Mouse (Mus musculus): ENCODE measurements around the gene Draxin. TPM values are rescaled to one million over a fixed set of nuclear protein-coding genes. Genes with fewer than 3 reads are reported as not detected.

The Draxin gene
- total and polyA plus RNA-seq, 2 experiments from 2014 or later = 0.01 TPM; not detected in 1

GRCm38 (mm10) chr4:148101801-148102527 is 28.5 kb downstream of the Draxin start:
- H3K27ac ChIP-seq (ENCODE audit: low read depth) = no peak overlapping the region
- peak; percentile 64 for ATAC-seq (ENCODE audit: insufficient read depth, low read depth)
- no peaks in the 10 kb centered on the region for H3K9me3 ChIP-seq (replicated peaks; ENCODE audit: control insufficient read depth, low read length)
- no peaks in the 10 kb centered on the region for H3K4me1 ChIP-seq (ENCODE audit: control insufficient read depth, insufficient read depth)
- TF ChIP-seq CTCF (IDR thresholded peaks at IDR 0.05; ENCODE audit: low read depth) = peak; percentile 67
- TF ChIP-seq EP300 (IDR thresholded peaks at IDR 0.05; ENCODE audit: low read depth) = no peak
- DNase-seq (ENCODE audit: low spot score) = peak; percentile 56
- H3K27me3 ChIP-seq (ENCODE audit: control insufficient read depth, insufficient read depth, low read length) = 0 out of 2 replicates have a peak, but pooled peaks cover 5% of the 10 kb centered on the region
- H3K36me3 ChIP-seq (replicated peaks; ENCODE audit: control insufficient read depth, insufficient read depth, low read length) = no peaks in the 10 kb centered on the region
- H3K4me3 ChIP-seq (ENCODE audit: low read depth, low read length) = peak overlapping the region; percentile 26
- peak overlapping the region; percentile 60 for H3K4me2 ChIP-seq (ENCODE audit: low read depth, low read length)
- WGBS = 16% methylated on average over 29 of the region's 29 CpGs
- 0 out of 2 replicates have a peak overlapping the region, but pooled peaks have one; percentile 34 for H3K9ac ChIP-seq (replicated peaks; ENCODE audit: low read depth, low read length)

DNA sequence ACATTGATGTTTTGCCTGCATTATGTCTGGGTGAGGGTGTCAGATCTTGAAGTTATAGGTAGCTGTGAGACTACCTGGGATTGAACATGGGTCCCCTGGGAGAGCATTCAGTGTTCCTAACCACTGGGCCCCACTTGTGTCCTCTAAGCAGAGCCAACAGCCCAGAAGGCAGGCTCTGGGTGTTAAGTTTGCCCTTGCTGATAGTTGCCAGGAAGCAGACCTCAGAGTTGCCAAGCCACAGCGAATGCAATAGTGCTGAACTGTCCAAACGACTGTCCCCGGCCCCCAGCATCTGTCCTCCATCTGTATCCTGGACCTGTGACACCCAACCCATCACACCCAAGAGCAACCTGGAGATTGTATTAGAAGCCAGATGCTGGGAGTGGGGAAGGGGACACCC is 31.8 kb downstream of the Draxin start:
- ATAC-seq (ENCODE audit: insufficient read depth, low read depth) (no peak), DNase-seq (ENCODE audit: low spot score) (no peak)
- Histone ChIP-seq H3K27me3 (ENCODE audit: control insufficient read depth, insufficient read depth, low read length) (0 out of 2 replicates have a peak, but pooled peaks cover 5% of the 10 kb centered on the region), H3K27ac (ENCODE audit: low read depth) (no peak overlapping the region), H3K4me3 (ENCODE audit: low read depth, low read length) (no peak overlapping the region), H3K9me3 (replicated peaks; ENCODE audit: control insufficient read depth, low read length) (no peaks in the 10 kb centered on the region), H3K9ac (replicated peaks; ENCODE audit: low read depth, low read length) (no peak overlapping the region), H3K36me3 (replicated peaks; ENCODE audit: control insufficient read depth, insufficient read depth, low read length) (no peaks in the 10 kb centered on the region), H3K4me1 (ENCODE audit: control insufficient read depth, insufficient read depth) (no peaks in the 10 kb centered on the region), H3K4me2 (ENCODE audit: low read depth, low read length) (no peak overlapping the region)
- WGBS = 38% methylated on average over 3 of the region's 3 CpGs
- no peak for TF ChIP-seq CTCF (IDR thresholded peaks at IDR 0.05; ENCODE audit: low read depth)
- no peak for TF ChIP-seq EP300 (IDR thresholded peaks at IDR 0.05; ENCODE audit: low read depth)

- H3K4me3 ChIP-seq (ENCODE audit: low read depth, low read length) = no peak overlapping the region
- H3K4me1 ChIP-seq (ENCODE audit: control insufficient read depth, insufficient read depth) = no peaks in the 10 kb centered on the region
- H3K4me2 ChIP-seq (ENCODE audit: low read depth, low read length) = no peak overlapping the region
- 0 out of 2 replicates have a peak, but pooled peaks cover 5% of the 10 kb centered on the region for H3K27me3 ChIP-seq (ENCODE audit: control insufficient read depth, insufficient read depth, low read length)
- no peak overlapping the region for H3K27ac ChIP-seq (ENCODE audit: low read depth)
- no peaks in the 10 kb centered on the region for H3K36me3 ChIP-seq (replicated peaks; ENCODE audit: control insufficient read depth, insufficient read depth, low read length)
- ATAC-seq (ENCODE audit: insufficient read depth, low read depth) (no peak), DNase-seq (ENCODE audit: low spot score) (no peak)
- no peak overlapping the region for H3K9ac ChIP-seq (replicated peaks; ENCODE audit: low read depth, low read length)
- 94% methylated on average over 2 of the region's 2 CpGs for WGBS
- H3K9me3 ChIP-seq (replicated peaks; ENCODE audit: control insufficient read depth, low read length) = no peaks in the 10 kb centered on the region
- no peak for TF ChIP-seq CTCF (IDR thresholded peaks at IDR 0.05; ENCODE audit: low read depth)
- no peak for TF ChIP-seq EP300 (IDR thresholded peaks at IDR 0.05; ENCODE audit: low read depth)
Measured at GRCm38 (mm10) chr4:148097936-148098335, 32.6 kb downstream of the Draxin start.

- no peaks in the 10 kb centered on the region for H3K36me3 ChIP-seq (replicated peaks; ENCODE audit: control insufficient read depth, insufficient read depth, low read length)
- H3K4me1 ChIP-seq (ENCODE audit: control insufficient read depth, insufficient read depth) = no peaks in the 10 kb centered on the region
- H3K9ac ChIP-seq (replicated peaks; ENCODE audit: low read depth, low read length) = no peak overlapping the region
- TF ChIP-seq CTCF (IDR thresholded peaks at IDR 0.05; ENCODE audit: low read depth) = no peak
- no peak for TF ChIP-seq EP300 (IDR thresholded peaks at IDR 0.05; ENCODE audit: low read depth)
- H3K9me3 ChIP-seq (replicated peaks; ENCODE audit: control insufficient read depth, low read length) = no peaks in the 10 kb centered on the region
- no peaks in the 10 kb centered on the region for H3K27me3 ChIP-seq (ENCODE audit: control insufficient read depth, insufficient read depth, low read length)
- DNase-seq (ENCODE audit: low spot score) = no peak
- 71% methylated on average over 4 of the region's 4 CpGs for WGBS
- no peak overlapping the region for H3K4me3 ChIP-seq (ENCODE audit: low read depth, low read length)
- no peak for ATAC-seq (ENCODE audit: insufficient read depth, low read depth)
- H3K4me2 ChIP-seq (ENCODE audit: low read depth, low read length) = no peak overlapping the region
- H3K27ac ChIP-seq (ENCODE audit: low read depth) = no peak overlapping the region
Measured at GRCm38 (mm10) chr4:148095081-148095480, 35.4 kb downstream of the Draxin start.

DNA sequence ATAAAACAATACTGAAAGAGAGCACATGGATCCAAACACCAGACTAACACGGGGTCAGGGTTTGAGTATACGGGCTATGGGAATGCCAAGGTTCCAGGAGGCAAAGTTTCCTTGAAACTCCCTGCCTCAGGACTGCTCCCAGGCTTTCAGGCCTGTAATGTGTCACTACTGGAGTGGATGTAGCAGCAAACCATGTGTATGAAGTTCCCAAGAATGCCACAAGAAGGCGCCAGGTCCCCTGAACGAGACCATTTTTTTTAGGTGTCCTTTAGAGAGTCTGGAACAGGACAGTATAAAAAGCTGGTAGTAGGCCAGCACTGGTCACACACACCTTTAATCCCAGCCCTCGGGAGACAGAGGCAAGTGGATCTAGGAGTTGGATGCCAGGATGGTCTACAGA is 36.3 kb downstream of the Draxin start:
- Histone ChIP-seq H3K27me3 (ENCODE audit: control insufficient read depth, insufficient read depth, low read length) (no peaks in the 10 kb centered on the region), H3K9ac (replicated peaks; ENCODE audit: low read depth, low read length) (no peak overlapping the region), H3K9me3 (replicated peaks; ENCODE audit: control insufficient read depth, low read length) (no peaks in the 10 kb centered on the region), H3K27ac (ENCODE audit: low read depth) (no peak overlapping the region), H3K36me3 (replicated peaks; ENCODE audit: control insufficient read depth, insufficient read depth, low read length) (no peaks in the 10 kb centered on the region), H3K4me1 (ENCODE audit: control insufficient read depth, insufficient read depth) (no peaks in the 10 kb centered on the region), H3K4me2 (ENCODE audit: low read depth, low read length) (no peak overlapping the region), H3K4me3 (ENCODE audit: low read depth, low read length) (no peak overlapping the region)
- TF ChIP-seq CTCF (IDR thresholded peaks at IDR 0.05; ENCODE audit: low read depth) (no peak), EP300 (IDR thresholded peaks at IDR 0.05; ENCODE audit: low read depth) (no peak)
- no peak for ATAC-seq (ENCODE audit: insufficient read depth, low read depth)
- WGBS = 87% methylated on average over 5 of the region's 5 CpGs
- no peak for DNase-seq (ENCODE audit: low spot score)
